Mouse (Mus musculus): Measurements from ENCODE around the gene Eif3b.

The Eif3b gene

GRCm38 (mm10) chr5:140491142-140491541 is 72.0 kb downstream of the Eif3b start:
- DNase-seq (ENCODE audit: low spot score): no peak

DNA sequence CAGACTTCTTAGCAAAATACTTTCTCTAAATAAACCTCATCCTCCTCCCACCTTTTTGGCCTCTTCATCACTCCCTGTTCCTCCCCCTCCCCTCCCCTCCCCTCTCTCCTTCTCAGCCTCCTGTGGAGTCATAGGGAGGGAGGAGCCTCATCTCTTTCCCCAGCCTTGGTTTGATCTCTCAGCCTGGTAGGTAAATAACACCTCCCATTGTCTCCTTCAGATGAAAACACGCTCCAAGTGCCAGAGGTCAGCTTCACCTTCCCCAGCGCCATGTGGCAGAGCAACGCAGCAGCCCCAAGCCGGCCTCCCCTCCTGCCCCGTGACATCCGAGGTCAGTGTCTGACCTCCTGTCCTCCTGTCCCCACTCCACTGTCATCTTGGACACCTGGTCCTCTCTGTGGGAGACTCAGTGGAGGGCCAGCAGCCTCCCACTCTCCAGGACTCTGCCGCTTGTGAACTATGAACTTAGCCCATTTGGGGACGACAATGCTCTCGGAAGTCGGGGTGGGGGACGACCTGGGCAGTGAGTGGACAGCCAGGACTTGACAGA is 73.6 kb downstream of the Eif3b start:
- no peak for DNase-seq (ENCODE audit: low spot score)
